Mouse (Mus musculus): ENCODE results near the gene Patl1. TPM values are rescaled to one million over a fixed set of nuclear protein-coding genes. Genes with fewer than 3 reads are reported as not detected.
"Not testable (repeated sequence)": the region's sequence is repeated elsewhere in the genome, so short reads cannot be mapped to it uniquely, and the experiment has no call there.

The Patl1 gene
- total and polyA plus RNA-seq, 3 experiments, result 5.4 to 33.5 TPM; not detected in 1

- H3K4me1 ChIP-seq (ENCODE audit: control insufficient read depth in 1 of 2, insufficient read depth in 2 of 2, low read length in 2 of 2), result peaks cover 2% of the 10 kb centered on the region in 2 experiments; a peak in 3 of 4 replicates
- no peak for TF ChIP-seq HCFC1 (IDR thresholded peaks at IDR 0.05; ENCODE audit: low read depth, low read length)
- TF ChIP-seq GATA1 (IDR thresholded peaks at IDR 0.05; ENCODE audit: low read depth, low read length), result no peak
- no peak for TF ChIP-seq MAFK (IDR thresholded peaks at IDR 0.05; ENCODE audit: borderline replicate concordance, low read depth, low read length)
- TF ChIP-seq RAD21 (IDR thresholded peaks at IDR 0.05; ENCODE audit: low read depth, low read length), result no peak
- TF ChIP-seq USF1 (IDR thresholded peaks at IDR 0.05; ENCODE audit: low read depth, low read length), result no peak
- no peak for TF ChIP-seq MXI1 (IDR thresholded peaks at IDR 0.05; ENCODE audit: low read depth, low read length)
- TF ChIP-seq CTCF (IDR thresholded peaks at IDR 0.05 in 2 of 3, conservative IDR thresholded peaks at IDR 0.05 in 1 of 3; ENCODE audit: control insufficient read depth in 1 of 3, insufficient read depth in 1 of 3, low read depth in 2 of 3, low read length in 3 of 3, poor library complexity in 1 of 3, severe bottlenecking in 1 of 3), result no peak
- no peak for TF ChIP-seq ZC3H11A (IDR thresholded peaks at IDR 0.05; ENCODE audit: low read depth, low read length)
- TF ChIP-seq TAL1 (IDR thresholded peaks at IDR 0.05; ENCODE audit: low read length), result no peak
- no peak for TF ChIP-seq ZNF384 (IDR thresholded peaks at IDR 0.05; ENCODE audit: low read depth, low read length)
- no peak for TF ChIP-seq JUND (IDR thresholded peaks at IDR 0.05; ENCODE audit: low read depth, low read length)
- TF ChIP-seq EP300 (IDR thresholded peaks at IDR 0.05; ENCODE audit: low read depth in 1 of 2, low read length in 2 of 2), result no peak
- TF ChIP-seq USF2 (IDR thresholded peaks at IDR 0.05; ENCODE audit: borderline replicate concordance in 1 of 2, insufficient read depth in 1 of 2, low read depth in 1 of 2, low read length in 2 of 2), result no peak
- no peak for TF ChIP-seq E2F4 (IDR thresholded peaks at IDR 0.05; ENCODE audit: borderline replicate concordance, low read depth, low read length)
- H3K36me3 ChIP-seq (ENCODE audit: control insufficient read depth in 1 of 2, insufficient read depth in 2 of 2, low read length in 2 of 2), result peaks cover 0 to 27% of the 10 kb centered on the region in 2 experiments; a peak in 3 of 4 replicates
Observed at GRCm38 (mm10) chr19:11980471-11980870, 68.3 kb downstream of the Patl1 start.

DNA sequence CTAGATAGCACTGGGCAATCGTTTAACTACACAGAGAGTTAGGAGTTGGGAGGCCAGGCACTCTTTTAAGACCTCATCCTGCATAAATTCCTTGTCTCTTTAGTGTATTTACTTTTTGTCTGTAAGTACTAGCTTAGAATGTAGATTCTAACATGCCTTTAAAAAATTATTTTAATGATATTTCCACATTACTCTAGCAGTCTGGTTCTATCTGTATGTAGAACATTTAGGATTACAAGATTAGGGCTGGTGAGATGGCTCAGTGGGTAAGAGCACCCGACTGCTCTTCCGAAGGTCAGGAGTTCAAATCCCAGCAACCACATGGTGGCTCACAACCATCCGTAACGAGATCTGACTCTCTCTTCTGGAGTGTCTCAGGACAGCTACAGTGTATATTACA lies 72.4 kb downstream of the Patl1 start:
- not testable (repeated sequence) for H3K4me3 ChIP-seq (ENCODE audit: control insufficient read depth in 1 of 2, insufficient read depth in 1 of 2, low read depth in 2 of 2, low read length in 2 of 2); H3K9ac ChIP-seq (ENCODE audit: control insufficient read depth, low read depth, low read length, poor library complexity, severe bottlenecking); H3K27me3 ChIP-seq (ENCODE audit: control insufficient read depth in 1 of 2, insufficient read depth in 2 of 2, low read length in 2 of 2); H3K27ac ChIP-seq (ENCODE audit: control insufficient read depth, low read depth, low read length); H3K9me3 ChIP-seq (replicated peaks; ENCODE audit: insufficient read depth, low read length); H3K79me2 ChIP-seq (ENCODE audit: control insufficient read depth, insufficient read depth, low read length, poor library complexity); H3K4me1 ChIP-seq (ENCODE audit: control insufficient read depth in 1 of 2, insufficient read depth in 2 of 2, low read length in 2 of 2); DNase-seq (ENCODE audit: low read depth, low spot score)
- peaks cover 0 to 29% of the 10 kb centered on the region in 2 experiments; a peak in 2 of 4 replicates for H3K36me3 ChIP-seq (ENCODE audit: control insufficient read depth in 1 of 2, insufficient read depth in 2 of 2, low read length in 2 of 2)

More at GRCm38 (mm10) chr19:11980471-11980870, 68.3 kb downstream of the Patl1 start:
- no peaks in the 10 kb centered on the region for H3K79me2 ChIP-seq (ENCODE audit: control insufficient read depth, insufficient read depth, low read length, poor library complexity)
- H3K9me3 ChIP-seq (replicated peaks; ENCODE audit: insufficient read depth, low read length), result no peaks in the 10 kb centered on the region
- no peak overlapping the region for H3K27ac ChIP-seq (ENCODE audit: control insufficient read depth, low read depth, low read length)
- no peak for DNase-seq (ENCODE audit: low read depth, low spot score)
- H3K27me3 ChIP-seq (ENCODE audit: control insufficient read depth in 1 of 2, insufficient read depth in 2 of 2, low read length in 2 of 2), result no peaks in the 10 kb centered on the region
- no peak overlapping the region for H3K4me3 ChIP-seq (ENCODE audit: control insufficient read depth in 1 of 2, insufficient read depth in 1 of 2, low read depth in 2 of 2, low read length in 2 of 2)
- H3K9ac ChIP-seq (ENCODE audit: control insufficient read depth, low read depth, low read length, poor library complexity, severe bottlenecking), result no peak overlapping the region

DNA sequence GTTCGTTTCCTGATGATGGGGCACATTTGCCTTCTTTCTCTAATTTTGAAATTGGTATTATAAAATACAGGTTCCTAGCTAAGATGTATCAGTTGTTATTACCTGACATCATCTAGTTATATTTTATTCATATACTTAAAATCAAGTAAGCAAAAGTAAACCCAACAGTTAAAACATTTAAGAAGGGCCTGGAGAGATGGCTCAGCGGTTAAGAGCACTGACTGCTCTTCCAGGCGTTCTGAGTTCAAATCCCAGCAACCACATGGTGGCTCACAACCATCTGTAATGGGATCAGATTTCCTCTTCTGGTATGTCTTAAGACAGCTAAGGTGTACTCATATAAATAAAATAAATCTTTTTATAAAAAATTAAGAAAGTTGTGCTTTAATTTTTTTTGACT lies 75.6 kb downstream of the Patl1 start:
- TF ChIP-seq UBTF (IDR thresholded peaks at IDR 0.05; ENCODE audit: borderline replicate concordance, insufficient read depth, low read depth, low read length), result no peak
- peak; percentile 51; the same call in 1 of the 2 replicates for TF ChIP-seq TBP (IDR thresholded peaks at IDR 0.05; ENCODE audit: low read depth, low read length)
- DNase-seq (ENCODE audit: low read depth, low spot score), result no peak
- H3K36me3 ChIP-seq (ENCODE audit: control insufficient read depth in 1 of 2, insufficient read depth in 2 of 2, low read length in 2 of 2), result peaks cover 0 to 31% of the 10 kb centered on the region in 2 experiments; a peak in 2 of 4 replicates
- H3K4me3 ChIP-seq (ENCODE audit: control insufficient read depth in 1 of 2, insufficient read depth in 1 of 2, low read depth in 2 of 2, low read length in 2 of 2), result no peak overlapping the region
- no peaks in the 10 kb centered on the region for H3K9me3 ChIP-seq (replicated peaks; ENCODE audit: insufficient read depth, low read length)
- no peaks in the 10 kb centered on the region for H3K79me2 ChIP-seq (ENCODE audit: control insufficient read depth, insufficient read depth, low read length, poor library complexity)
- no peaks in the 10 kb centered on the region for H3K27me3 ChIP-seq (ENCODE audit: control insufficient read depth in 1 of 2, insufficient read depth in 2 of 2, low read length in 2 of 2)
- H3K27ac ChIP-seq (ENCODE audit: control insufficient read depth, low read depth, low read length), result no peak overlapping the region
- H3K4me1 ChIP-seq (ENCODE audit: control insufficient read depth in 1 of 2, insufficient read depth in 2 of 2, low read length in 2 of 2), result no peaks in the 10 kb centered on the region
- H3K9ac ChIP-seq (ENCODE audit: control insufficient read depth, low read depth, low read length, poor library complexity, severe bottlenecking), result no peak overlapping the region
